Mouse (Mus musculus): ENCODE data around the gene Ces3a. TPM values are rescaled to one million over a fixed set of nuclear protein-coding genes. Genes with fewer than 3 reads are reported as not detected.
"Not testable (repeated sequence)": the region's sequence is repeated elsewhere in the genome, so short reads cannot be mapped to it uniquely, and the experiment has no call there.

The Ces3a gene
- polyA plus RNA-seq, 2 experiments from 2014 or later, result not detected

GRCm38 (mm10) chr8:105102101-105102785 is 53.8 kb downstream of the Ces3a start:
- ATAC-seq, result not testable (repeated sequence)

- ATAC-seq, result not testable (repeated sequence)
Observed at GRCm38 (mm10) chr8:105103701-105104100, 55.3 kb downstream of the Ces3a start.

DNA sequence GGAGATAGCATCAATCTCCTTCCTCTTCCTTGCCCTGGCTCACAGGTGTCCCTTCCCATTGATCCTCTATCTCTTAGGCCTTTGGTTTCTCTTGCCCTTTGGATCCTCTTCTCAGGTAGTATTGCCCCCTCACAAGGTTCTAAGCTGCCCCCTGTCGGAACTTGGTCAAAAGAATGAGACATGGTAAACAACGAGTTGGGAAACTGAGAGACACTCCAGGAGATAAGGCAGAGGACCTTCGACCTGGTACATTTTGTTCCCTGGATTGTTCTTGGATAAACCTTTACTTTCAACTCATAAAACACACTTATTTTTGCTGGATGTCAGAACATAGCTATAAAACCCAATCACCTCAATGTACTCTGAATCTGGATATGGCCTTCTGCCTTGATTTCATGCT is 55.8 kb downstream of the Ces3a start:
- no peak for ATAC-seq

Other genes with a start within 250 kb of the Ces3a start
- not detected for gene Ces2b, start 217.0 kb upstream of the Ces3a start, polyA plus RNA-seq (2017; shearing (Covaris generic))
- 10 to 100 TPM; 22.1 to 39.8 TPM for gene Ces2c, start 201.5 kb upstream of the Ces3a start, polyA plus RNA-seq (2017; shearing (Covaris generic))
- gene Ces2e, start 122.3 kb upstream of the Ces3a start, polyA plus RNA-seq (2017; shearing (Covaris generic)), result not detected
- gene Ces2f, start 101.2 kb upstream of the Ces3a start, polyA plus RNA-seq (2017; shearing (Covaris generic)), result not detected
- gene Ces2g, start 86.9 kb upstream of the Ces3a start, polyA plus RNA-seq (2017; shearing (Covaris generic)), result under 1 TPM; 0.13 to 0.28 TPM
- gene Ces2h, start 47.7 kb upstream of the Ces3a start, polyA plus RNA-seq (2017; shearing (Covaris generic)), result not detected
- gene Ces3b, start 35.2 kb downstream of the Ces3a start, polyA plus RNA-seq (2017; shearing (Covaris generic)), result not detected
- under 1 TPM in 1 of 2 experiments, not detected in 1; 0.13 TPM for gene Ces4a, start 83.2 kb downstream of the Ces3a start, polyA plus RNA-seq (2017; shearing (Covaris generic))
- 10 to 100 TPM; 26.7 to 40.6 TPM for gene Cbfb, start 122.1 kb downstream of the Ces3a start, polyA plus RNA-seq (2017; shearing (Covaris generic))
- gene D230025D16Rik, start 176.5 kb downstream of the Ces3a start, polyA plus RNA-seq (2017; shearing (Covaris generic)), result 10 to 100 TPM; 13.9 to 14.2 TPM
- under 1 TPM; 0.33 to 0.47 TPM for gene B3gnt9, start 206.6 kb downstream of the Ces3a start, polyA plus RNA-seq (2017; shearing (Covaris generic))
- 10 to 100 TPM; 58.1 to 76.0 TPM for gene Tradd, start 216.0 kb downstream of the Ces3a start, polyA plus RNA-seq (2017; shearing (Covaris generic))
- gene Fbxl8, start 216.0 kb downstream of the Ces3a start, polyA plus RNA-seq (2017; shearing (Covaris generic)), result 10 to 100 TPM; 16.5 to 27.6 TPM
- under 1 TPM; 0.26 to 0.39 TPM for gene Hsf4, start 221.2 kb downstream of the Ces3a start, polyA plus RNA-seq (2017; shearing (Covaris generic))
- under 1 TPM in 1 of 2 experiments, not detected in 1; 0.15 TPM for gene Nol3, start 227.5 kb downstream of the Ces3a start, polyA plus RNA-seq (2017; shearing (Covaris generic))
- gene 4931428F04Rik, start 241.3 kb downstream of the Ces3a start, polyA plus RNA-seq (2017; shearing (Covaris generic)), result 1 to 10 TPM in 1 of 2 experiments, under 1 TPM in 1; 0.90 to 2.6 TPM
- 1 to 10 TPM in 1 of 2 experiments, not detected in 1; 1.1 TPM for gene Exoc3l, start 247.5 kb downstream of the Ces3a start, polyA plus RNA-seq (2017; shearing (Covaris generic))
- gene E2f4, start 249.1 kb downstream of the Ces3a start, polyA plus RNA-seq (2017; shearing (Covaris generic)), result 10 to 100 TPM; 44.5 to 56.2 TPM